Mouse (Mus musculus): ENCODE measurements at regions not wholly inside any gene's neighbourhood (a gene's known extent, or its start where the extent isn't known, plus 50 kb on each side); places are given as distances from the start of the nearest gene placed in this dataset.

GRCm38 (mm10) chr14:72371702-72372277, 119.8 kb downstream of the Gm9195 start:
- H3K9me3 ChIP-seq (ENCODE audit: control insufficient read depth, low read length) = no peaks in the 10 kb centered on the region
- H3K4me3 ChIP-seq (replicated peaks; ENCODE audit: low read depth, low read length) = no peak overlapping the region
- DNase-seq (peak; percentile 90), ATAC-seq (ENCODE audit: low FRiP score, low TSS enrichment) (no peak; the same call in 1 of the 2 replicates)
- no peak overlapping the region for H3K9ac ChIP-seq (replicated peaks; ENCODE audit: low read length)
- no peaks in the 10 kb centered on the region for H3K27me3 ChIP-seq (ENCODE audit: control insufficient read depth, insufficient read depth, low read length)
- peak overlapping the region; percentile 28; the same call in 1 of the 2 replicates for H3K4me2 ChIP-seq (ENCODE audit: low read length)
- WGBS = 11% methylated on average over 10 of the region's 10 CpGs
- H3K36me3 ChIP-seq (ENCODE audit: control insufficient read depth, insufficient read depth, low read length) = no peaks in the 10 kb centered on the region
- no peaks in the 10 kb centered on the region for H3K4me1 ChIP-seq (ENCODE audit: control insufficient read depth, insufficient read depth, low read length)
- H3K27ac ChIP-seq (replicated peaks; ENCODE audit: low read depth, low read length) = no peak overlapping the region

GRCm38 (mm10) chr14:72360829-72361520, 130.7 kb downstream of the Gm9195 start:
- no peaks in the 10 kb centered on the region for H3K9me3 ChIP-seq (ENCODE audit: control insufficient read depth, low read length)
- no peak for ATAC-seq (ENCODE audit: low FRiP score, low TSS enrichment)
- no peak overlapping the region for H3K27ac ChIP-seq (replicated peaks; ENCODE audit: low read depth, low read length)
- no peak overlapping the region for H3K9ac ChIP-seq (replicated peaks; ENCODE audit: low read length)
- WGBS = 86% methylated on average over 4 of the region's 4 CpGs
- DNase-seq = no peak
- H3K36me3 ChIP-seq (ENCODE audit: control insufficient read depth, insufficient read depth, low read length) = no peaks in the 10 kb centered on the region
- H3K4me2 ChIP-seq (ENCODE audit: low read length) = no peak overlapping the region
- no peaks in the 10 kb centered on the region for H3K27me3 ChIP-seq (ENCODE audit: control insufficient read depth, insufficient read depth, low read length)
- H3K4me3 ChIP-seq (replicated peaks; ENCODE audit: low read depth, low read length) = no peak overlapping the region
- no peaks in the 10 kb centered on the region for H3K4me1 ChIP-seq (ENCODE audit: control insufficient read depth, insufficient read depth, low read length)

- Histone ChIP-seq H3K27ac (replicated peaks; ENCODE audit: low read depth, low read length) (no peak overlapping the region), H3K9me3 (ENCODE audit: control insufficient read depth, low read length) (no peaks in the 10 kb centered on the region), H3K4me1 (ENCODE audit: control insufficient read depth, insufficient read depth, low read length) (no peaks in the 10 kb centered on the region), H3K4me2 (ENCODE audit: low read length) (no peak overlapping the region), H3K27me3 (ENCODE audit: control insufficient read depth, insufficient read depth, low read length) (no peaks in the 10 kb centered on the region), H3K9ac (replicated peaks; ENCODE audit: low read length) (no peak overlapping the region), H3K36me3 (ENCODE audit: control insufficient read depth, insufficient read depth, low read length) (no peaks in the 10 kb centered on the region), H3K4me3 (replicated peaks; ENCODE audit: low read depth, low read length) (no peak overlapping the region)
- WGBS = 86% methylated on average over 7 of the region's 7 CpGs
- ATAC-seq (ENCODE audit: low FRiP score, low TSS enrichment) = no peak
- no peak for DNase-seq
Observed at GRCm38 (mm10) chr14:72360181-72360580, 131.5 kb downstream of the Gm9195 start.

- no peak for DNase-seq
- no peaks in the 10 kb centered on the region for H3K9me3 ChIP-seq (ENCODE audit: control insufficient read depth, low read length)
- H3K4me2 ChIP-seq (ENCODE audit: low read length) = no peak overlapping the region
- 89% methylated on average over 3 of the region's 3 CpGs for WGBS
- no peaks in the 10 kb centered on the region for H3K4me1 ChIP-seq (ENCODE audit: control insufficient read depth, insufficient read depth, low read length)
- H3K9ac ChIP-seq (replicated peaks; ENCODE audit: low read length) = no peak overlapping the region
- no peak for ATAC-seq (ENCODE audit: low FRiP score, low TSS enrichment)
- H3K27ac ChIP-seq (replicated peaks; ENCODE audit: low read depth, low read length) = no peak overlapping the region
- H3K27me3 ChIP-seq (ENCODE audit: control insufficient read depth, insufficient read depth, low read length) = no peaks in the 10 kb centered on the region
- no peak overlapping the region for H3K4me3 ChIP-seq (replicated peaks; ENCODE audit: low read depth, low read length)
- H3K36me3 ChIP-seq (ENCODE audit: control insufficient read depth, insufficient read depth, low read length) = no peaks in the 10 kb centered on the region
Observed at GRCm38 (mm10) chr14:72357915-72358314, 133.7 kb downstream of the Gm9195 start.

- 61% methylated on average over 5 of the region's 5 CpGs for WGBS
- H3K27me3 ChIP-seq (ENCODE audit: control insufficient read depth, insufficient read depth, low read length) = no peaks in the 10 kb centered on the region
- no peak overlapping the region for H3K4me2 ChIP-seq (ENCODE audit: low read length)
- 0 out of 2 replicates have a peak, but pooled peaks cover 3% of the 10 kb centered on the region for H3K4me1 ChIP-seq (ENCODE audit: control insufficient read depth, insufficient read depth, low read length)
- no peaks in the 10 kb centered on the region for H3K36me3 ChIP-seq (ENCODE audit: control insufficient read depth, insufficient read depth, low read length)
- no peak overlapping the region for H3K4me3 ChIP-seq (replicated peaks; ENCODE audit: low read depth, low read length)
- no peak overlapping the region for H3K9ac ChIP-seq (replicated peaks; ENCODE audit: low read length)
- H3K9me3 ChIP-seq (ENCODE audit: control insufficient read depth, low read length) = no peaks in the 10 kb centered on the region
- no peak for ATAC-seq (ENCODE audit: low FRiP score, low TSS enrichment)
- H3K27ac ChIP-seq (replicated peaks; ENCODE audit: low read depth, low read length) = 0 out of 2 replicates have a peak overlapping the region, but pooled peaks have one; percentile 1
- DNase-seq = no peak
Observed at GRCm38 (mm10) chr14:72342181-72342580, 149.5 kb downstream of the Gm9195 start.

- no peak overlapping the region for H3K4me2 ChIP-seq (ENCODE audit: low read length)
- no peak for ATAC-seq (ENCODE audit: low FRiP score, low TSS enrichment)
Observed at GRCm38 (mm10) chr14:72341590-72342154, 150.0 kb downstream of the Gm9195 start.

GRCm38 (mm10) chr14:72338046-72338445, 153.6 kb downstream of the Gm9195 start:
- Histone ChIP-seq H3K4me2 (ENCODE audit: low read length) (no peak overlapping the region), H3K4me3 (replicated peaks; ENCODE audit: low read depth, low read length) (no peak overlapping the region), H3K27ac (replicated peaks; ENCODE audit: low read depth, low read length) (no peak overlapping the region), H3K4me1 (ENCODE audit: control insufficient read depth, insufficient read depth, low read length) (0 out of 2 replicates have a peak, but pooled peaks cover 3% of the 10 kb centered on the region), H3K9ac (replicated peaks; ENCODE audit: low read length) (no peak overlapping the region), H3K27me3 (ENCODE audit: control insufficient read depth, insufficient read depth, low read length) (no peaks in the 10 kb centered on the region), H3K9me3 (ENCODE audit: control insufficient read depth, low read length) (no peaks in the 10 kb centered on the region), H3K36me3 (ENCODE audit: control insufficient read depth, insufficient read depth, low read length) (no peaks in the 10 kb centered on the region)
- DNase-seq = no peak
- ATAC-seq (ENCODE audit: low FRiP score, low TSS enrichment) = no peak
- WGBS = 76% methylated on average over 1 of the region's 1 CpGs

More at GRCm38 (mm10) chr14:72341590-72342154, 150.0 kb downstream of the Gm9195 start:
- no peaks in the 10 kb centered on the region for H3K36me3 ChIP-seq (ENCODE audit: control insufficient read depth, insufficient read depth, low read length)
- 57% methylated on average over 14 of the region's 14 CpGs for WGBS
- H3K27ac ChIP-seq (replicated peaks; ENCODE audit: low read depth, low read length) = no peak overlapping the region
- no peak overlapping the region for H3K4me3 ChIP-seq (replicated peaks; ENCODE audit: low read depth, low read length)
- H3K4me1 ChIP-seq (ENCODE audit: control insufficient read depth, insufficient read depth, low read length) = 0 out of 2 replicates have a peak, but pooled peaks cover 3% of the 10 kb centered on the region
- H3K9me3 ChIP-seq (ENCODE audit: control insufficient read depth, low read length) = no peaks in the 10 kb centered on the region
- H3K27me3 ChIP-seq (ENCODE audit: control insufficient read depth, insufficient read depth, low read length) = no peaks in the 10 kb centered on the region
- no peak overlapping the region for H3K9ac ChIP-seq (replicated peaks; ENCODE audit: low read length)
- DNase-seq = peak; percentile 51

- Histone ChIP-seq H3K4me1 (ENCODE audit: control insufficient read depth, insufficient read depth, low read length) (no peaks in the 10 kb centered on the region), H3K36me3 (ENCODE audit: control insufficient read depth, insufficient read depth, low read length) (no peaks in the 10 kb centered on the region), H3K27me3 (ENCODE audit: control insufficient read depth, insufficient read depth, low read length) (no peaks in the 10 kb centered on the region), H3K27ac (replicated peaks; ENCODE audit: low read depth, low read length) (no peak overlapping the region), H3K4me2 (ENCODE audit: low read length) (no peak overlapping the region), H3K9ac (replicated peaks; ENCODE audit: low read length) (no peak overlapping the region), H3K4me3 (replicated peaks; ENCODE audit: low read depth, low read length) (no peak overlapping the region), H3K9me3 (ENCODE audit: control insufficient read depth, low read length) (no peaks in the 10 kb centered on the region)
- DNase-seq (no peak), ATAC-seq (ENCODE audit: low FRiP score, low TSS enrichment) (no peak)
Observed at GRCm38 (mm10) chr14:72303856-72304255, 187.8 kb downstream of the Gm9195 start.

Data from midbrain, embryonic 14.5 days (tissue).